25 mouse cellular contexts compared by ENCODE assay signal in the genomic region with DNA sequence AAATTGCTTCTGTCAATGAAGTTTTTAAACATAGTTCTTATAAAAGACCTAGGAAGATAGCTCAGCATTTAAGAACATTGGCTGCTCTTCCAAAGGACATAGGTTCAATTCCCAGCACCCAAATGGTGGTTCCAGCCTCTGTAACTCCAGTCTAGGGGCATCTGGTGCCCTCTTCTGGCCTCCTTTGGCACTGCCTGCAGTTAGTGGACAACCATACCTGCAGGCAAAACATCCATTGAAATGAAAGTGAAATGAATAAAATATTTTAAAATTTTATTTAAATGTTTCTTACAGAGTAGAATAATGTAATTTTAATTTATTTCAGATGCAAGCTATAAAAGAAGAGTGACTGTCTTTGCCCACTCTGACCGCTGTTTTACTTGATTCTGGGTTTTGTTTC. TPM values are rescaled to one million over a fixed set of nuclear protein-coding genes. Genes with fewer than 3 reads are reported as not detected.
DNase-seq lines count a peak whose midpoint lies in the region; ATAC-seq and TF ChIP-seq lines count a peak whose summit lies in the region.
"Had no signal": no experiment of that assay in that cellular context is flagged by ENCODE, and none has a peak within 500 bp of the region (broad histone marks: within the 10 kb centered on the region; RNA-seq: fewer than 3 reads in every experiment).

No protein-coding gene starts in this region.

- no peak for TF ChIP-seq EP300 in heart, adult 2 months (IDR thresholded peaks at IDR 0.05; ENCODE audit: insufficient read depth, low read depth, low read length)

- no peak overlapping the region for H3K4me2 ChIP-seq in liver, embryonic 11.5 days
- H3K4me2 ChIP-seq: embryonic facial prominence, embryonic 13.5 days; heart, embryonic 12.5 days; hindbrain, embryonic 12.5 days; liver, embryonic 12.5 days; midbrain, embryonic 11.5 days; neural tube, embryonic 13.5 days; stomach, embryonic 15.5 days had no signal

- intact Hi-C loops in heart, adult 2 months (cut with DNase I): no loop called here
- intact Hi-C loops in gastrocnemius, postnatal 14 days (cut with DNase I; ENCODE audit: low total_unique reads): no loop called here

- no peaks in the 10 kb centered on the region; the same call in 1 of the 2 replicates for H3K4me1 ChIP-seq in heart, adult 2 months (ENCODE audit: control insufficient read depth, insufficient read depth, low read length)
- peaks cover 5% of the 10 kb centered on the region; the same call in 1 of the 2 replicates for H3K4me1 ChIP-seq in liver, adult 2 months (ENCODE audit: control insufficient read depth, insufficient read depth, low read length)
- H3K4me1 ChIP-seq in liver, embryonic 11.5 days (replicated peaks; ENCODE audit: control insufficient read depth, insufficient read depth, low read length): no peaks in the 10 kb centered on the region
- 0 out of 2 replicates have a peak, but pooled peaks cover 2% of the 10 kb centered on the region for H3K4me1 ChIP-seq in E14TG2a.4 (replicated peaks; ENCODE audit: low read depth, low read length)
- H3K4me1 ChIP-seq: embryonic facial prominence, embryonic 13.5 days; limb, embryonic 10.5 days; liver, embryonic 12.5 days; stomach, embryonic 15.5 days had no signal

- TF ChIP-seq POLR2A in heart, adult 2 months (IDR thresholded peaks at IDR 0.05; ENCODE audit: insufficient read depth, low read depth, low read length): no peak
- TF ChIP-seq POLR2A in liver, adult 2 months (IDR thresholded peaks at IDR 0.05; ENCODE audit: extremely low read depth, insufficient read depth, low read length): no peak

- H3K9me3 ChIP-seq in liver, embryonic 11.5 days (ENCODE audit: control insufficient read depth, low read length): no peaks in the 10 kb centered on the region
- no peaks in the 10 kb centered on the region for H3K9me3 ChIP-seq in E14TG2a.4 (ENCODE audit: low read length)
- H3K9me3 ChIP-seq: hindbrain, embryonic 12.5 days; limb, embryonic 10.5 days; liver, embryonic 12.5 days; neural tube, embryonic 13.5 days; stomach, embryonic 15.5 days had no signal

- no peak overlapping the region for H3K4me3 ChIP-seq in heart, adult 2 months
- no peak overlapping the region for H3K4me3 ChIP-seq in liver, adult 2 months (ENCODE audit: insufficient read depth, low read depth, low read length)
- H3K4me3 ChIP-seq in liver, embryonic 11.5 days (ENCODE audit: low read depth, low read length): no peak overlapping the region
- H3K4me3 ChIP-seq in E14TG2a.4 (replicated peaks; ENCODE audit: low read length): no peak overlapping the region
- H3K4me3 ChIP-seq: embryonic facial prominence, embryonic 13.5 days; heart, embryonic 12.5 days; hindbrain, embryonic 12.5 days; limb, embryonic 10.5 days; liver, embryonic 12.5 days; neural tube, embryonic 13.5 days; stomach, embryonic 15.5 days had no signal

- no peak overlapping the region for H3K27ac ChIP-seq in heart, adult 2 months
- H3K27ac ChIP-seq in liver, adult 2 months (replicated peaks; ENCODE audit: insufficient read depth, low read depth, low read length): no peak overlapping the region
- no peak overlapping the region for H3K27ac ChIP-seq in liver, embryonic 11.5 days (ENCODE audit: low read depth, low read length)
- H3K27ac ChIP-seq: embryonic facial prominence, embryonic 13.5 days; hindbrain, embryonic 12.5 days; limb, embryonic 10.5 days; liver, embryonic 12.5 days; neural tube, embryonic 13.5 days; stomach, embryonic 15.5 days had no signal

- peak; percentile 39 for TF ChIP-seq CTCF in heart, adult 2 months (IDR thresholded peaks at IDR 0.05)
- TF ChIP-seq CTCF in liver, adult 2 months (IDR thresholded peaks at IDR 0.05; ENCODE audit: low read depth, low read length): peak; percentile 34; the same call in 1 of the 2 replicates
- peak; percentile 63 for TF ChIP-seq CTCF in E14TG2a.4 (conservative IDR thresholded peaks at IDR 0.05; ENCODE audit: low read length)

- no peak for ATAC-seq in liver, embryonic 11.5 days (replicated peaks; ENCODE audit: low FRiP score)
- ATAC-seq: forebrain, embryonic 16.5 days; liver, embryonic 12.5 days had no signal

- H3K36me3 ChIP-seq in heart, adult 2 months (ENCODE audit: control insufficient read depth, insufficient read depth, low read length): no peaks in the 10 kb centered on the region
- H3K36me3 ChIP-seq in liver, adult 2 months (ENCODE audit: control insufficient read depth, insufficient read depth, low read length): peaks cover 7% of the 10 kb centered on the region
- no peaks in the 10 kb centered on the region; the same call in 1 of the 2 replicates for H3K36me3 ChIP-seq in liver, embryonic 11.5 days (ENCODE audit: control insufficient read depth, insufficient read depth, low read length)
- no peaks in the 10 kb centered on the region for H3K36me3 ChIP-seq in E14TG2a.4 (ENCODE audit: insufficient read depth, low read length)
- H3K36me3 ChIP-seq: hindbrain, embryonic 12.5 days; liver, embryonic 12.5 days; neural tube, embryonic 13.5 days had no signal

- DNase-seq in heart, adult 2 months: no peak
- no peak for DNase-seq in heart, adult 11 months
- no peak for DNase-seq in liver, adult 2 months (ENCODE audit: extremely low read depth, low read depth, low spot score)
- DNase-seq in liver, embryonic 11.5 days (ENCODE audit: low spot score): no peak
- peak; percentile 16 for DNase-seq in NIH3T3 (ENCODE audit: low read depth)
- no peak for DNase-seq in gastrocnemius, postnatal 14 days
- DNase-seq in neural tube, embryonic 10.5 days (ENCODE audit: extremely low spot score, low spot score): no peak
- DNase-seq: adrenal gland, adult 8-10 months; cerebellum, postnatal 10 days; heart, postnatal 14 days; lung, adult 2 months; right cerebral cortex, postnatal 14 days; thymus, adult 2 months had no signal

- H3K9ac ChIP-seq in heart, adult 2 months (ENCODE audit: low read depth, low read length): no peak overlapping the region
- H3K9ac ChIP-seq in liver, adult 2 months (ENCODE audit: low read depth, low read length): no peak overlapping the region
- H3K9ac ChIP-seq in liver, embryonic 11.5 days (ENCODE audit: low read depth, low read length): no peak overlapping the region
- H3K9ac ChIP-seq: embryonic facial prominence, embryonic 13.5 days; heart, embryonic 12.5 days; hindbrain, embryonic 12.5 days; liver, embryonic 12.5 days; neural tube, embryonic 13.5 days; stomach, embryonic 15.5 days had no signal

- no peaks in the 10 kb centered on the region for H3K27me3 ChIP-seq in heart, adult 2 months (ENCODE audit: control insufficient read depth, insufficient read depth, low read length)
- H3K27me3 ChIP-seq in liver, adult 2 months (ENCODE audit: control insufficient read depth, insufficient read depth, low read length): no peaks in the 10 kb centered on the region
- no peaks in the 10 kb centered on the region for H3K27me3 ChIP-seq in liver, embryonic 11.5 days (replicated peaks; ENCODE audit: control insufficient read depth, insufficient read depth, low read length)
- no peaks in the 10 kb centered on the region for H3K27me3 ChIP-seq in E14TG2a.4 (ENCODE audit: insufficient read depth, low read length)
- H3K27me3 ChIP-seq: embryonic facial prominence, embryonic 13.5 days; heart, embryonic 12.5 days; hindbrain, embryonic 12.5 days; liver, embryonic 12.5 days; neural tube, embryonic 13.5 days; stomach, embryonic 15.5 days had no signal

- H3K79me2 ChIP-seq in heart, adult 2 months (replicated peaks; ENCODE audit: control insufficient read depth, insufficient read depth, low read length): no peaks in the 10 kb centered on the region
- H3K79me2 ChIP-seq in liver, adult 2 months (ENCODE audit: control insufficient read depth, insufficient read depth, low read length): no peaks in the 10 kb centered on the region

- WGBS in heart, adult 2 months: 98% methylated on average over 1 of the region's 1 CpGs
- 100% methylated on average over 1 of the region's 1 CpGs for WGBS in liver, adult 2 months
- 89% methylated on average over 1 of the region's 1 CpGs for WGBS in liver, embryonic 11.5 days

RNA-seq across cellular contexts. Expression of gene L1td1, which starts 36.5 kb away (rescaled TPM):
- under 1 TPM in 1 of 2 experiments, not detected in 1; 0.20 TPM for total RNA-seq in heart, adult 2 months (2021)
- polyA plus RNA-seq in heart, adult 2 months (2012; rRNA removed): 0.15 TPM in 1 of 2 replicates, not detected in the other
- total RNA-seq in liver, adult 2 months (2014; rRNA removed): not detected in 2 replicates
- not detected in 2 replicates for polyA plus RNA-seq in liver, adult 2 months (2012; rRNA removed)
- polyA plus RNA-seq in liver, embryonic 11.5 days (2014; fragmentation: Nextera tagmentation; extraction: Ambion mirVana): 0.05 TPM in 1 of 2 replicates, not detected in the other
- total RNA-seq in gastrocnemius, postnatal 14 days (2021): not detected
- total RNA-seq: heart, postnatal 14 days; layer of hippocampus, adult 18-20 months had no signal
- polyA plus RNA-seq: forebrain, embryonic 16.5 days; gonadal fat pad, adult 2 months; liver, embryonic 12.5 days; midbrain, embryonic 11.5 days; neural tube, embryonic 13.5 days; thymus, adult 2 months had no signal
